Mouse (Mus musculus) erythroblast, embryonic 14.5 days (primary cell): ENCODE results near the gene Tfe3. TPM values are rescaled to one million over a fixed set of nuclear protein-coding genes. Genes with fewer than 3 reads are reported as not detected.
"Not testable (repeated sequence)": the region's sequence is repeated elsewhere in the genome, so short reads cannot be mapped to it uniquely, and the experiment has no call there.

Source experiments
- H3K27me3 ChIP-seq: 2 replicates; pipeline ENCODE4 v1.6.1; 2012; ENCODE audit warnings: inconsistent platforms; ENCODE audit not compliant: control insufficient read depth
- H3K36me3 ChIP-seq: 2 replicates; pipeline ENCODE4 v1.6.1; 2012; ENCODE audit warnings: mild to moderate bottlenecking, inconsistent platforms; ENCODE audit not compliant: control insufficient read depth
- H3K4me1 ChIP-seq: 2 replicates; pipeline ENCODE4 v1.6.1; 2012; ENCODE audit warnings: inconsistent platforms; ENCODE audit not compliant: control insufficient read depth
- H3K4me3 ChIP-seq: replicated peaks from 2 replicates; pipeline ENCODE3; 2012; ENCODE audit warnings: moderate library complexity, mild to moderate bottlenecking, inconsistent platforms
- H3K9me3 ChIP-seq: 2 replicates; pipeline ENCODE4 v1.6.1; 2012; ENCODE audit warnings: low read length, inconsistent platforms, mixed read lengths; ENCODE audit not compliant: control insufficient read depth
- GATA1 ChIP-seq: IDR thresholded peaks from 2 replicates; pipeline ENCODE4 v1.6.1; 2012; ENCODE audit warnings: low read length, inconsistent platforms, mixed read lengths
- TAL1 ChIP-seq: IDR thresholded peaks from 3 replicates; pipeline ENCODE4 v1.6.1; 2012; ENCODE audit warnings: low read length, inconsistent platforms, mixed read lengths
- polyA plus RNA-seq: library from polyadenylated mRNA; stranded (reverse); fragments of >175 nt; gene quantifications from 2 replicates; pipeline ENCODE4 v1.2.3, GENCODE M21; 2012

The Tfe3 gene
- polyA plus RNA-seq, 1 experiment: 1.8 TPM

DNA sequence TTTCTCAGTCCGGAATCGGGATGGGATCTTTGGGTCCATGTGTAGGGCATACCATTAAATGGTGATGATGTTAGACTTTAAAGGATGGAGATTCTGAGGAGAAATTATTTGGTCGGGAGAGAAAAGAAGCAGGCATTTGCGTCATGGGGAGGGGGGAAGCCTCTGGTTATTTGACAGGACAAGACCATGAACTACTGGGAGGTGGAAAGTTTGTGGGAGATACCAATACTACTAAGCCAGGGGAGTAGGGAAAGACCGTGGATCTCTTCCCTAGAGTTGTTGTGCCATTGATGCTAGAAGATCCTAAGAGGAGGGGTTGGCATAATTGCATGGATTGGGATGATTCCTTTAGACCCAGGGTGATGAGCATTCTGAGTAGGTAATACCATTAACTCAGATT is 27.9 kb downstream of the Tfe3 start:
- peaks cover 23% of the 10 kb centered on the region for H3K4me1 ChIP-seq
- TF ChIP-seq TAL1 (no peak), GATA1 (no peak)

DNA sequence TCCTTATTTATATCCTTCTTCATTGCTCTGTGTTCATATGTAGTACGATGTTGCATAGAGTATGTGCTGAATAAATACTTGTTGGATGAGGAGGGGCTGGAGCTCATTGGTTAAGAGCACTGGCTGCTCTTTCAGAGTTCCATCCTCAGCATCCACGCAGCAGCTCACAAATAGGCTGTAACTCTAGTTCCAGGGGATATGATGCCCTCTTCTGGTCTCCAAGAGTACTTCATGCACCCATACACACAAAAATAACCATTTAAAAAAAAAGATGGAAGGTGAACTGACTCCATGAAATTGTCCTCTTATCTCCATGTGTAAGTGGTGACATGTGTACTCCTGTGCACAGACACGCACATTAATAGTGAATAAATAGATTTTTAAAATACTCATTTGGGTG is 31.0 kb downstream of the Tfe3 start:
- H3K4me1 ChIP-seq: peaks cover 31% of the 10 kb centered on the region
- 0 out of 2 replicates have a peak, but pooled peaks cover 2% of the 10 kb centered on the region for H3K9me3 ChIP-seq
- no peaks in the 10 kb centered on the region for H3K27me3 ChIP-seq
- H3K36me3 ChIP-seq: peaks cover 61% of the 10 kb centered on the region
- TF ChIP-seq GATA1 (no peak), TAL1 (no peak)
- no peak overlapping the region for H3K4me3 ChIP-seq

More for the DNA sequence above, 27.9 kb downstream of the Tfe3 start:
- no peaks in the 10 kb centered on the region for H3K27me3 ChIP-seq
- H3K4me3 ChIP-seq: peak overlapping the region; percentile 89
- H3K9me3 ChIP-seq: 0 out of 2 replicates have a peak, but pooled peaks cover 2% of the 10 kb centered on the region
- peaks cover 40% of the 10 kb centered on the region for H3K36me3 ChIP-seq

DNA sequence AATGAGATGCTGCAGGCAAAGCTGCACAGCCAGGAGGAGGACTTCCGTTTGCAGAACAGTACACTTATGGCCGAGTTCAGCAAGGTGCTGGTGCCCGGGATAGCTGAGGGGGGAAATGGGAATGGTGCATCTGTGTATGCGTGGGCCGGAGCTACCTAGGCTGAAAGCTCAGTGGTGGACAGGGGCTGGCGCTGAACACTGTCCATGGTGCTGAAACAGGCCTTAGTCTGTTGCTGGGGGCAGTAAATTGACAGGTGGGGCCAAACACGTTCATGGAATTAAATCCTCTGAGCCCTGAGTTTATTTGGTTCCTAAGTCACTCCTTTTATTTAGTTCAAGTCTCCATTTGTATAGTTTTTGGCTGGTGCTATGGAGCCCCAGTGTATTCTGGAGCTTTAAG is 32.7 kb downstream of the Tfe3 start:
- H3K9me3 ChIP-seq: no peaks in the 10 kb centered on the region
- H3K36me3 ChIP-seq: peaks cover 77% of the 10 kb centered on the region
- H3K27me3 ChIP-seq: no peaks in the 10 kb centered on the region
- TF ChIP-seq TAL1 (no peak), GATA1 (no peak)
- no peak overlapping the region for H3K4me3 ChIP-seq
- peaks cover 29% of the 10 kb centered on the region for H3K4me1 ChIP-seq

DNA sequence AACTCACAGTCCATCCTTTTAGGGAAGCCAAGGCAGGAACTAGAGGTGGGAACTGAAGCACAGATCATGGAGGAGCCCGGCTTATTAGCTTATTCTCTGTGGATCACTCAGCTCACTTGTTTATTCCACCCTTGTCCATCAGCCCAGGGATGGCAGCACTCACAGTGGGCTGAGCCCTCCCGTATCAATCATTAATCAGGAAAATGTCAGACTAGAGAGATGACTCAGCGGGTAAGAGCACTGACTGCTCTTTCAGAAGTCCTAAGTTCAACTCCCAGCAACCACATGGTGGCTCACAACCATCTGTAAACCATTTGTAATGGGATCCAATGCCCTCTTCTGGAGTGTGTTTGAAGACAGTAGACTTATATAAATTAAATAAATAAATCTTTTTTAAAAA is 35.0 kb downstream of the Tfe3 start:
- TF ChIP-seq GATA1: no peak
- H3K36me3 ChIP-seq: peaks cover 87% of the 10 kb centered on the region
- H3K4me3 ChIP-seq: no peak overlapping the region
- H3K27me3 ChIP-seq: no peaks in the 10 kb centered on the region
- H3K4me1 ChIP-seq: peaks cover 13% of the 10 kb centered on the region
- no peaks in the 10 kb centered on the region for H3K9me3 ChIP-seq

DNA sequence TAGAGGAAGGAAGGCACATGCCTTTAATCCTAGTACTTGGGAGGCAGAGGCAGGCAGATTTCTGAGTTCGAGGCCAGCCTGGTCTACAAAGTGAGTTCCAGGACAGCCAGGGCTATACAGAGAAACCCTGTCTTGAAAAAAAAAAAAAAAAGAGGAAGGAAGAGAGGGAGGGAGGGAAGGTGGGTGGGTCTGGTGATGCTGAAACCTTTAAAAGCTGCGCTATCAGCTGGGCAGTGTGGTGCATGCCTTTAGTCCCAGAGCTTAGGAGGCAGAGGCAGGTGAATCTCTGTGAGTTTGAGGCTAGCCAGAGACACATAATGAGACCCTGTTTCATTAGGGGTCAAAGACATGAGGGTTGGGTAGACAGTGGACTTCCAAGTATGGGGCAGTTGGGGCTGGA is 39.8 kb downstream of the Tfe3 start:
- H3K9me3 ChIP-seq, H3K4me3 ChIP-seq, H3K4me1 ChIP-seq, H3K27me3 ChIP-seq: not testable (repeated sequence)
- peaks cover 86% of the 10 kb centered on the region for H3K36me3 ChIP-seq

DNA sequence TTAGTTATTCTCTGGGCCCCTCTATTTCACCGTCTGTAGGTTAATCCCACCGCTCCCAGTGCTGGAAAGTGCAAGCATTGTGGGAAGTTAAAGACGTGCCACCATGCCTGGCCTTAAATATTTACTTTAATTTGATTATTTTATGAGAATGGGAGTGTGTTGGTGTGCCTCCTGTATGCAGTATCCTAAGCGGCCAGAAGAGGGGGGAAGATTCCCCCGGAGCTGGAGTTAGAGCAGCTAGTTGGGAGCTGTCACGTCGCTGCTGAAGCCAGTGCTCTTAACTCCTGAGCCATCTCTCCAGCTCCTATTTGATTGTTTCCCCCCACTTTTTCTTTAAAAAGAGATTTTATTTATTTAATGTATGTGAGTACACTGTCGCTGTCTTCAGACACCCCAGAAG is 52.7 kb downstream of the Tfe3 start:
- not testable (repeated sequence) for H3K27me3 ChIP-seq, H3K4me1 ChIP-seq, H3K4me3 ChIP-seq, H3K9me3 ChIP-seq
- peaks cover 91% of the 10 kb centered on the region for H3K36me3 ChIP-seq

DNA sequence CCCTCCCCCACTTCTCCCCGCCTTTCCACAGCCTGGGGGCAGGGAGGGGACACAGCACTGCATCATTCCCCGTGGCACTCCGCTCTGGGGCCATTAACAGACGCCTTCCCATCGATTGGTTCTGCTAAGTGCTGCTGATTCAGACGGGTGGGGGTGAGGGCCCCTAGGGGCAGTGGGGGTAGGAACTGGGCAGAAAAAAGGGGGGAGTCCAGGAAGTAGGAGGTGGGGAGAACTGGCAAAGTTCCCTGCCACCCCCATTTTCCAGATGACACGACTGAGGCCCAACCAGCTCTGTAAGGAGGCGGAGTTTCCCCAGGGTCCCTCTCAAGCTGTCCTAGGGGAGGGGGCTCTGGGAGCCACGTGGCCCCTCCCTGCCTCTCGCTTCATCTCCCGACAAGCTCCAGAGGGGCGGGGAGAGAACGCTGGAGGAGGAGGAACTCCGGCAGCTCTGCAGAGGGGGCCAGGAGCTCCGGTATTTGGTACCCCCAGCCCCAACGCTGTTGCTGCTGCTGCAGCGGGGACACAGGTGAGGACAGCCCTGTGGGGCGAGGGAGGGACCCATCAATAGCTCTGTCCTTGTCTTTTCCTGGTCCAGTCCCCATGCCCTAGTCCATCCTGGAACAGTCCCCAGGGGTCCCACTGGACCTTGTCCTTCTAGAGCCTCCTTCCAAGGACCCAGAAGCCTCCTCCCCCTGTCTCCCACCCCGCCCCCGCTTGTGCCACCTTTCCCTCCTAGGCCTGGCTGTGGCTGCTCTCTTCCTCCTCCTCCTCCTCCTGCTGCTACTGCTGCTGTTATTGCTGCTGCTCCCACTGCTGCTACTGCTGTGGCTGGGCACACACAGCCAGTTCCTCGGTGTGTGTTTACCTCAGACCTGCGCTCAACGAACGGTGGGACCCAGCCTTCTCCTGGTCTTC is 59.8 kb downstream of the Tfe3 start, which contains the start of gene Kcnd1:
TSS of gene Kcnd1 (plus strand) at position 425 of the 915 bp plus-strand sequence.
- Histone ChIP-seq H3K4me1 (peaks cover 11% of the 10 kb centered on the region), H3K27me3 (peaks cover 12% of the 10 kb centered on the region), H3K4me3 (no peak within 1 kb of the TSS), H3K9me3 (peaks cover 8% of the 10 kb centered on the region), H3K36me3 (peaks cover 32% of the 10 kb centered on the region)
- TF ChIP-seq GATA1 (no peak), TAL1 (no peak)

Other genes starting within 250 kb of the Tfe3 start
- 0.07 TPM in 1 of 2 replicates, not detected in the other for gene Foxp3, start 188.9 kb upstream of the Tfe3 start, polyA plus RNA-seq
- gene Ppp1r3f, start 188.3 kb upstream of the Tfe3 start, polyA plus RNA-seq: 0.05 and 0.10 TPM in 2 replicates
- 2.8 and 3.4 TPM in 2 replicates for gene Ccdc22, start 157.0 kb upstream of the Tfe3 start, polyA plus RNA-seq
- 0.01 TPM in 1 of 2 replicates, not detected in the other for gene Cacna1f, start 155.5 kb upstream of the Tfe3 start, polyA plus RNA-seq
- 0.04 and 0.08 TPM in 2 replicates for gene Syp, start 124.1 kb upstream of the Tfe3 start, polyA plus RNA-seq
- gene Prickle3, start 105.3 kb upstream of the Tfe3 start, polyA plus RNA-seq: 0.03 TPM in 2 replicates
- 0.28 and 1.5 TPM in 2 replicates for gene Plp2, start 91.2 kb upstream of the Tfe3 start, polyA plus RNA-seq
- gene Magix, start 81.3 kb upstream of the Tfe3 start, polyA plus RNA-seq: not detected in 2 replicates
- gene Gpkow, start 65.4 kb upstream of the Tfe3 start, polyA plus RNA-seq: 0.19 and 0.22 TPM in 2 replicates
- gene Wdr45, start 48.2 kb upstream of the Tfe3 start, polyA plus RNA-seq: 4.2 and 5.1 TPM in 2 replicates
- 0.46 and 0.51 TPM in 2 replicates for gene Gm45208, start 40.3 kb upstream of the Tfe3 start, polyA plus RNA-seq
- 0.30 and 0.59 TPM in 2 replicates for gene Praf2, start 34.1 kb upstream of the Tfe3 start, polyA plus RNA-seq
- 0.02 and 0.11 TPM in 2 replicates for gene Ccdc120, start 11.7 kb upstream of the Tfe3 start, polyA plus RNA-seq
- 3.5 and 4.8 TPM in 2 replicates for gene Gripap1, start 27.2 kb downstream of the Tfe3 start, polyA plus RNA-seq
- gene Kcnd1, start 59.7 kb downstream of the Tfe3 start, polyA plus RNA-seq: 0.03 TPM in 2 replicates
- gene Otud5, start 78.8 kb downstream of the Tfe3 start, polyA plus RNA-seq: 36.0 and 44.0 TPM in 2 replicates
- 0.60 and 0.94 TPM in 2 replicates for gene Pim2, start 115.7 kb downstream of the Tfe3 start, polyA plus RNA-seq
- gene Slc35a2, start 121.5 kb downstream of the Tfe3 start, polyA plus RNA-seq: 4.4 and 4.8 TPM in 2 replicates
- 14.0 and 16.6 TPM in 2 replicates for gene Pqbp1, start 136.7 kb downstream of the Tfe3 start, polyA plus RNA-seq
- gene Timm17b, start 136.8 kb downstream of the Tfe3 start, polyA plus RNA-seq: 22.8 and 32.9 TPM in 2 replicates
- not detected in 2 replicates for gene Gm10491, start 145.3 kb downstream of the Tfe3 start, polyA plus RNA-seq
- gene Gm10490, start 147.0 kb downstream of the Tfe3 start, polyA plus RNA-seq: not detected in 2 replicates
- gene Pcsk1n, start 157.3 kb downstream of the Tfe3 start, polyA plus RNA-seq: 0.02 TPM in 1 of 2 replicates, not detected in the other
- 0.06 TPM in 1 of 2 replicates, not detected in the other for gene Eras, start 166.0 kb downstream of the Tfe3 start, polyA plus RNA-seq
- gene Hdac6, start 185.3 kb downstream of the Tfe3 start, polyA plus RNA-seq: 0.57 and 0.97 TPM in 2 replicates
- 36.7 and 43.1 TPM in 2 replicates for gene Gata1, start 215.5 kb downstream of the Tfe3 start, polyA plus RNA-seq